Mouse (Mus musculus) adrenal gland, adult 8-10 months (tissue): Measurements from ENCODE around the gene Tbc1d2. TPM values are rescaled to one million over a fixed set of nuclear protein-coding genes. Genes with fewer than 3 reads are reported as not detected.
"Not testable (repeated sequence)": the region's sequence is repeated elsewhere in the genome, so short reads cannot be mapped to it uniquely, and the experiment has no call there.

Experiments used
- DNase-seq: peaks from one replicate; pipeline ENCODE4 v3.0.0; 2022
- total RNA-seq, 4 experiments: library from RNA; stranded (reverse); gene quantifications; 2 replicates each; pipeline ENCODE4 v1.2.4; 2022

The Tbc1d2 gene
- total RNA-seq, 4 experiments from 2014 or later, result 2.6 to 10.5 (median 7.0) TPM

DNA sequence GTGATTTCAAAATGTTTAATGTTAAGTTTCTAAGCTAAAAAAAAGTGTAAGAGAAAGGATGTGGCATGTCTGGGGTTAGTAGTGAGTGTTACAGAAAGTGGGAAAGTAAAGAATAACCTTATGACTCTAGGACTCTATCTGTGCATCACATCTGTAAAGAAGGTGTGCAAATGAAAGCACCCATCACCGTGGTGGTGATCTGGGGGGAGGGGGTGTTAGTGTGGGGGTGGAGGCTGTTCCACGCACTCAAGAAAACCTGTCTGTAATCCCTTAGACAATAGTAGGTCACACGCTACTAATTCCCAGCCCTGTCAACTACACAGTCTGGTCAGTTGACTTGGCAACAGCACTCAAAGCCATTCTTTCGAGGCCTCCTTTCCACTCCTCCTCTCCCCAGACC lies 8.7 kb downstream of the Tbc1d2 start:
- no peak for DNase-seq

DNA sequence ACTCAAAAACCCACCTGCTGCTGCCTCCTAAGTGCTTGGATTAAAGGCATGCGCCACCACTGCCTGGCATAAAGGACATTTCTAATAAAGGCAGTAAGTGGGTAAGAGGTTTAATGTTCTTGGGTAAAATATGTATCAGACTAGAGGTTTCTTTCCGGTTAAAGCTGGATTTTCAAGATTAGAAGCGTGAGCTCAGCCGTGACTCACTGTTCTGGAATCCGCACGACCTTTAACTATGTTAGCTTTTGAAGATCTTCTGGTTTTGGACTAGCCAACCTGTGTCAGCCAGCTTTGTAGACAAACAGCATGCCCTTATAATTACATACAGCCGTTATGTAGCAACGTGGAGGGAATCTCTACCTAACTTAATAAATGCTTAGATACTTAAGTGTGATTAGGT lies 10.1 kb downstream of the Tbc1d2 start:
- DNase-seq, result peak; percentile 54

DNA sequence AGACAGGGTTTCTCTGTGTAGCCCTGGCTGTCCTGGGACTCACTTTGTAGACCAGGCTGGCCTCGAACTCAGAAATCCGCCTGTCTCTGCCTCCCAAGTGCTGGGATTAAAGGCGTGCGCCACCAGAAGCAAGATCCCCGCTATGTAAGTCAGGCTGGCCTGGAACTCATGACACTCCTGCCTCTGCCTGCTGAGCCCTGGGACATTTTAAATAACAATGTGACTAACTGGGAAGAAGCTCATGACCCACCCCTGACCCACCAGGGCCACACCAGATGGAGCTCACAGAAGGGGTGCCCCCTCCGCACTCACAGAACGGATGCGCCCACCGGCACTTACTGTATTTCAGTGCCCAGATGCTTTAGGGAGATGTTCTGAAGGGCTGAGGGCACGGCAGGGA lies 12.8 kb downstream of the Tbc1d2 start:
- DNase-seq, result not testable (repeated sequence)

DNA sequence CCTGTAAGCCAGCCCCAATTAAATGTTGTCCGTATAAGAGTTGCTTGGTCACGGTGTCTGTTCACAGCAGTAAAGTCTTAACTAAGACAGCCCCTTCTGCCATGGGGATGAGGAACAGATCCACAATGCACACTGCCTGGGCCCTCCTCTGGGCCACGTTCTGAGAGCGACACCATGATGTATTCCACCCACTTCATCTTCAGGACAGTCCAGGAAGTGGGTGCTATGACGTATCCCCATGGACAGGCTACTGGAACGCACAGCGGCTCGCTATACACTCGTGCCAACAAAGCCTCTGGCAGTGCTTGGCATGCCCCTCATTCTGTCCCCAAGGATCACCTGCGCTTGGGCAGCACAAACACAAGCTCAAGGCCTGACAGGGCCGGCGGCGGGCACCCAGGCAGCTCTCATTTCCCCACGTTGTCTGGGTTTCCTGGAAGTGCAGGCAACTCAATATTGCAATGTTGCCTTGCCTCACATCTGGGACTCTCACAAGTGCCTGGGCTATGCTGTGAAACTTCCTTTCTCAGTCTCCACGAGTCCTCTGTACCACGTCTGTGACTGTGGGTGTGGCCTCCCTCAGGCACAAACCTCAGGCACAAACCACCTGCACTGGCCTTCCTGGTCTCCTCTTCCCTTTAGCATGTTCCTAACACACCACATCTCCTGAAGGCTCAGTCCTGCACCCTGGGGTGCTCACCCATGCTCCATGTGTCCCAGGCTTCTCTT lies 14.1 kb downstream of the Tbc1d2 start:
- no peak for DNase-seq

DNA sequence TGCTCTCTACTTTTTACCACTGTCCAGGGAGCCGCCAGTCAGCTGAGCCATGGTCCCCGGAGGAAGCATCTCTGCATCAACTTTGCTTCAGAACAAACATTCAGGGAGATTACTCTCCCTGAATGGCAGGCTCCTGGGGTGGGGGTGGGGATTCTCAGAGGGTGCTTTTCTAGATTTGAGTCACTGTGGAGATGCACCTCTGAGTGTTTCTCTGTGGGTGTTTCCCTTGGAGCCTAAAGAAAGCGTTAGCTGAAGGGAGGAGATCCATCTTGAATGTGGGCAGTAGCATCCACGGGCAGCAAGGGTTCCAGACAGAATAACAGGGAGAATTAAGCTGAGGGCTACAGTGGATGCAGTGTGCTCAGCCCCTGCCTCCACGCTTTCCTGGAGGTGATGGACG lies 15.1 kb downstream of the Tbc1d2 start:
- no peak for DNase-seq

DNA sequence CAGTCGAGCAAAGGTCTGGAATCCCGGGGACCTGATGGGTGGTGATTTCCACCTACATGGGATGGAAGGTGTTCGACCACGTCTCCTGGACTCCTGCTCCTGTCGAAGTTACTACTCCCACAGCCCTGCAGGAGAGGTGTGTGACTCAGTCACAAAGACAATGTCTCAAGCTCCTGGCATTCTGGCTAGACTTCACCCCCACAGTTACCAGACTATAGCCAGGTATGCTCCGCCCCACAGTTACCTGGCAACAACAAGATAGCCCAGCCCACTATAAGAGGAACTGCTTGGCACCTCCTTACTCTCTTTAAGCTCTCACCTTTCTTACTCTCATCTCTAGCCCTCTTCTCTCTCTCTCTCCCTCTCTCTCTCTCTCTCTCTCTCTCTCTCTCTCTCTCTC lies 16.4 kb downstream of the Tbc1d2 start:
- DNase-seq, result not testable (repeated sequence)

DNA sequence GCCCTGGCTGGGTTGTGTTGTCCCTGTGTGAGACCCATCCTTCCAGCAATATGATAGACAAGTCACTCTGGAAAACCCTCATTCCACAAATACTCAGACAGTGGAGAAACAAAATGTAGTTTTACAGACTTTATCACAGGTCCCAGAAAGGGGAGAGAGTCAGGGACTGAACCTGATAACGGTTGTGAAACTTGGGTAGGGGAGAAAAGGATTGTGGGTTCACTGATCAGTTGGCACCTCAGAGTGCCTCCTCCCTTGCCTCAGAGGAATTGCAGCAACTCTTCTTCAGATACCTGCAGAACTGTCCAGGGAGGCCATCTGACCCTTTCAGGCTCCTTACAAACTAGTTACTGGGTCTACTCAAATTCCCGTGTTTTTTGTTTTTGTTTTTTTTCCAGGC lies 17.5 kb downstream of the Tbc1d2 start:
- no peak for DNase-seq

DNA sequence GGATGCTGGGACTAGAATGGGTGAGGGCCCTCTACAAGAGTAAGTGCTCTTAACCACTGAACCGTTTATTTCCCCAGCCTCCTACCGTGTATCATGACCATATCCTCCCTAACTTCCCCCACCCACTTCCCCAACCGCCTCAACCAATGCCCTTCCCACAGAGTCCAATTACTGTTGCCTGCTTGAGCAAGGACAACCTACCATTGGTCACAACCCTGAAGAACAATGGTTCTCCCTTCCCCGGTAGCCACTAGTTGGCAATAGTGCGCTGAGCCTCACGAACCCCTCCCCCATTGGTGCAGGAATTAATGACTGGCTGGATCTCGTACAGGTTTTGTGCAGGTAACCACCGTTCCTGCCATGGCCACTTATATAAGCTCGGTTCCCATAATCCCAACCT lies 19.6 kb downstream of the Tbc1d2 start:
- DNase-seq, result no peak

DNA sequence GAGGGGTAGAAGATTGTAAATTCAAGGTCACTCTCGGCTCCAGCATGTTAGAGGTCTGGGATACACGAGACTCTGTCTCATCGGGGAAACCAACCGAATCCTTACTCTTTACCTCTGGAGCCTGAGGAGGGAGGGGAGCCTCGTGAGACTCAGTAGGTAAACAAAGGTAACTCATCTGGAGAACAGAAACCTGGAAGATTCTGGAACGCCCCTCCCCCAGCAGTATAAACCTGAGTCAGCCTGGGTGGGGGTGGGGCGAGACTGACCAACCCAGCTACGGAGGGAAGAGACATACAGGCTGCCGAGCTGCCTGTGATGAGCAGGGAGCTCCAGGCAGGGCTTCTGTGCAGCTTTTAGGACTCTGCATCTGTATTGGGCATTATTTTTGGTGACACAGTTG lies 21.1 kb downstream of the Tbc1d2 start:
- no peak for DNase-seq

DNA sequence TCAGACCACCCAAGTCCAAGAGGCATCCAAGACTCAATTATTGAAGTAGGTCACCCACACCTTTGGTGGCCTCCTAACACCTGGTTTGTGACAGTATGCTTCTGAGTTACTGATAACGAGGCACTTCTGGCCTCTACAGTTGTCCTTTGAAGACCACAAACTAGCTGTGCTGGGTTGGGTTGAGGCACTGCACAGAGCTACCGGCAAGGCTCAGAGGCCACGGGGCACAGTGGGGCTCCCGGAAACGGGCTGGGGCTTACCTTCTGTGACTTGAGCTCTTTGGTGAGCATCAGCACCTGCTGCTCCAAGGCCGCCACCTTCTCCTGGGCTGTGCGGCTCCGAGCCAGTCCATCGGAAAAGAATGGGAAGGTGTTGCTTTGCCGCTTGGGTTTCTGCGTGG lies 21.9 kb downstream of the Tbc1d2 start:
- no peak for DNase-seq

DNA sequence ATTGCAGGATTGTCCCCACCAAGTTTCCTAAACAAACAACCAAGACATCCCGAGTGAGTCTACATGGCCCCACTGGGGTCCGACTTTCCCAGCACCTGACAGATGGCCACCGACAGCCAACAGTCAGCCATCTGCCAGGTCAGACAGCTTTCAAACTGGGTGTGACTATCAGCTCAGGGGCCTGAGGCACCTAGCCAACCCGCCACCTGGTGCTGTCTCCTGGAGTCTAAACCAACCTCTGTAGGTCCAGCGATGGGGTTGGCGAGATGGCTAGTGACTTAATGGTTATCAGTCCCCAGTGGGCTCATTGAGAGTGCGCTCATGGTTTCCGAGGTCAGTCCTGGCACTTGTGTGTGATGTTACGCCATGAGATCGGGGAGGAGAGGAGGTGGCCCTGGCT lies 24.9 kb downstream of the Tbc1d2 start:
- no peak for DNase-seq

DNA sequence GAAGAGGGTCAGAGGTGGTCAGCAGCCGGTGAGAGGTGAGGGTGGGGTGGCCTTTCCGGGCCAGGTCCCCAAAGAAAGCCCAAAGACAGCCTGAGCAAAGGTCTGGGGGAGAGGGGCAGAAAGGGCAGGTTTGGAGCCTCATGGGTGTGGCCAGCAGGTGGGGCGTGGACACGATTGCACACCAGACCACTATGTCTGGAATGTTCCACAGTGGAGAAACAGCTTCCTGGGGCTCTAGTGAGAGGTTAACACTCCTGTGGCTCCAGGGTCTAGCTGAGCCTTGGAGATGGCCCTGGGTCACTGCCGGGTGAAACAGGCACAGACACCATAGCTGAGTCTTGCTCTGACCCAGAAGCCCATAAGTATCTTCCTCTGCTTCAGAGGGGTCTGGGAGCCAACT lies 27.0 kb downstream of the Tbc1d2 start:
- no peak for DNase-seq

DNA sequence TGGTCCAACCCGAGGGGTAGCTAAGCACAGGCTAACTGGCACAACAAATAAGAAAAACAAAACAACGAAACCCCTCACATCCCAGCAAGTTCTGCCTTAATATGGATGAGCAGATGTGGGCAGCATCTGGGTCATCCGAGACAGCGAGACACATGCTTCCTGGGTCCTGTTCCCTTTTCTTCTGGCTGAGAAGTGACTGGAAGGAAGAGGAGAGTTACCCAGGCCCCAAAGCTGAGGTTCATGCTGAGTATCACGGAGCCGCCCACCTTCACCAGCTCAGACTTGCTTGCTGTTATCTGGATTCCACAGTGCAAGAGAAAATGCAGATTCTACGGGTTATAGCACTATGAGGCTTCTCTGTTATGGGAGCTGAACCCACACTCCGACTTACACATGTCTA lies 29.1 kb downstream of the Tbc1d2 start:
- DNase-seq, result no peak

DNA sequence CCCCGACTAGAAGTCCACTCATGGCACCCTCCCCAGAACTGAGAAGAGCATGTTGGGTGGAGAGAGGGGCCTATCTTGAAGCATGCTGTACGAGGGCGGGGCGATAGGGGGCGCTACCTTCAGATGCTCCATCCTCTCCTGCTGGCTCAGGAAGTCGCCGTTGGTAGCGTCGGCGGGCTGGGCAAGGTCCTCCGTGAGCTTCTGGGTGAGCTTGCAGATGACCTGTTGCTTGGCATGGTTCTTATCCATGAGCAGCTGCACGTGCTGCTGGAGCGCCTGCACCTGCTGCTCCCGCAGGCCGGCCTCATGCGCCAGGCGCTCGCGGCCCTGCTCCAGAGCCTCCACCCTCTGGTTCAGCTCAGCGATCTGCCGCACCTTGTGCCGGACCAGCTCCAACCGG lies 29.7 kb downstream of the Tbc1d2 start:
- no peak for DNase-seq

DNA sequence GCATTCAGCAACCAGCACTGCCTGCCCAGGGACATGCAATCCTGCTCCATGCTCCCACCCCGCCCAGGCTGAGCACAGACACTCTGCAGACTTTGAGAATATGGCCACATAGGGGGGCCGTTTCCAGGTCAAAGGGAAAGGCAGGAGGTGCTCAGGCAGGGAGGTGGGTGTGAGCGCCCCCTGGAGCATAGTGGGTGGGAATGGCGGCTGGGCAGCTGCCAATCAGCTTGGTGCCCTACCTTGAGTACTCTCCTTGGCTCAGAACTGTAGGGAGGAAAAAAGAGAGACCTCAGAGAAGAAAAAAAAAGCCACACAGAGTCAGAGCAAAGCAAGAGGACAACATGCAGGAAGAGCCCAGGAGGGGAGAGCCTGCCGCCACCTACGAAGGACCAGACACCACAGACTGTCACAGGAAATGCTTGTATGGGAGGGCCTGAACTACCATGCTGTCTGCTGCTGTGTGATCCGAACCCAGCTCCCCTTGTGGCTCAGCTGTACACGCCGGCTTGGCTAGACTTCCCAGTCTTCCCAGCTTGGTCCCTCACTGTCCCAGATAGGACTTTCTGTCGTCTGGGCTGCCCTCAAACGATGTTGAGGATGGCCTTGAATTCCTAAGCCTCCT lies 31.7 kb downstream of the Tbc1d2 start:
- DNase-seq, result no peak

DNA sequence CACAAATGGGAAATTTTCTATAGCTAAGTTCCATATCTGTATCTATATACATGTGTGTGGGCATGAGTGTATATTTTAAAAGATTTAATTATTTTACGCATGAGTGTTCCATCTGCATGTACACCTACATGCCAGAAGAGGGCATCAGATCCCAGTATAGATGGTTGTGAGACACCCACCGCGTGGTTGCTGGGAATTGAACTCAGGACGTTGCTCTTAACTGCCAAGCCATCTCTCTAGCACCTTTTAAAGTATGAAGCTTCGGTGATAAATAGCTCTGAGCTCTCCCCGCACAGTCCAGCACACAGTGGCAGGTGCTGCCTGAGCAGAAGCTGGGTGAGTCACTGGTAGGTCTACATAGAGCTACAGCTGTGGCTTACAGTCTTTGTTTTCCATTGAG lies 32.6 kb downstream of the Tbc1d2 start:
- no peak for DNase-seq

DNA sequence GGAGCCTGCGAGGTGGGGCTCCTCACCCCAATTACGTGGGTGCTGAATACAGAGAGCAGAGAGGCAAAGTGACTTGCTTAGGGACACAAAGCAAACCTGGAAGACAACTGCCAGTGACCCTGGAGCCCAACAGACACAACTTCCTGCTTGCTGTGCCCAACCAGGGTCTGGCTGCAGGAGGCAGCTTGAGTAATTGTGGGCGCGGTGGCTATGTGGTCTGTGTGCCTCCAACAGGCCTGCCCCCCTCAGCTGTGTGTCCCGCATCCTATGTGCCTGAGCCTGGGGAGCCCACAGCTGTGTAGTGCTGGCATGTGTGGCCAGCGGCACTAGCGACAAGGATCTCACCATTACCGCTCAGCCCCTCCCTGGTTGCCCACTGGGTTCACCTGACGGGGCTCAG lies 35.4 kb downstream of the Tbc1d2 start:
- no peak for DNase-seq

DNA sequence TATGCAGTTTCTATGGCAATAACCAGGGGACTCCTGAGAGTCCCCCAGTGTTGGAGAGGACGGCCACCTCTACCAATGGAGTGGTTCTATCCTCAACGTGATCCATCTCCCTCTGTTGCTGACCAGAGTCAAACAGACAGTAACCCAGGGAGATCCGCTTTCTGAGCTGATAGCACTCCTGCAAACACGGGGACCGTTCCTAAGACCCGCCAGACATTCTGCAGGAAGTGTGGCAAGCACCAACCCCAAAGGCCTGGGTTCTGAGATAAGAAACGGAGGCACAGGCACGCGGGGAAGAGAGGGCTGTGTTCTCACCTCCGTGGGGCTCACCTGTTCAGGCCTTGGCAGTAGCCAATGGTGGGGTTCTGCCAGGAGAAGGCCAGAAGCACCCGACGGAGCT lies 36.4 kb downstream of the Tbc1d2 start:
- no peak for DNase-seq

DNA sequence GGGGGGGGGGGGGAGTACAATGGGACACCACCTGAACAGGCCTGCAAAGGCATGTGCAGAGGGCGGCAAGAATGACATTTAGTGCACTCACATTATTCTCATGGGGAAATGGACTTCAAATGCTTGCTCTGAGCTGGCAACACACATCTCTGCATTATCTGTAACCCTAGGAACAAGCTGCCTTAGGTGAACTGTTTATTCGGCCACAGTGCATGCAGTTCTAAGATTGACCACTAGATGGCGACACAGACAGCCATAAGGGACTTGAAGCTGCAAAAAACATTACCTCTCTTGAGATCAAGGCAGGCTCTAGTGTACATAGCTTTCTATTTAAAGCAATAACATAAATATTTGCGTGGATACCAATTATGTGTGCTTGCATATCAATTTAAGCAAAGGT lies 38.8 kb downstream of the Tbc1d2 start:
- peak; percentile 69 for DNase-seq

DNA sequence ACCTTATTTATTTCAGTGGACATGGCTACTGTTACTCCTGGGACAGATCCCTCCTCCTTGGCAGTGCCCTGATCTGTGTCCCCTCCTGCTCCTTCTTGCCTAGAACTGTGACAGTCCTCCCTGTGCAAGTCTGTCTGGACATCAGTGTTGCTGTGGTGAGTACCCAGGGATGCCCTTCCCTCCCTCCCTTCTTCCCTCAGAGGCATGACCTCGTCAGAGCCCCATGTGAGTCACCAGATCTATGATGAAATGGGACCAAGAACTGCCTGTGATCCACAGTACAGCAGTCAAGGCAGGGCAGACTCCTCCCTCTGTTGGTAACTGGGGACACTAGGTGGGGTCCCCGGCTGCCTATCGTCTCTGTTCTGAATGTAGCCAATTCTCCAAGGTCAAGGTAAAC lies 42.4 kb downstream of the Tbc1d2 start:
- DNase-seq, result peak; percentile 58

DNA sequence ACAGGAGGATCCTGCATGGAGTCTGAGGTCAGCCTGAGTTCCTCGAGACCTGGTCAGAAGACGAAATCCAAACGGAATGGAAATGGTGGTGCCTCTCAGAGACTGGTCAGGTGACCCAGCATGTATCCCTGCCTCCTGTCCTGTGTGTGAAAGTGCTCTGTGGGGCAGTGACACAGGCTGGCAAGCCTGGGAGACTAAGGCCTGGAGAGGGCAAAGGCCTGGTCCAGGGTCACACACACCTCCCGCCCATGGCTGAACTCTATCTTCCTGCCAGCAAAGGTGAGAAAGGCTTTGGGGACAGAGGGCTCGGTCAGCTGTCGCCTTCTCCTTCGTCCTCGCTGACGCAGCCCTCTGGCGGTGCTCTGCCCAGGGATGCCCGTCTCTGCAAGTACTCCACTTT lies 44.6 kb downstream of the Tbc1d2 start:
- DNase-seq, result no peak

DNA sequence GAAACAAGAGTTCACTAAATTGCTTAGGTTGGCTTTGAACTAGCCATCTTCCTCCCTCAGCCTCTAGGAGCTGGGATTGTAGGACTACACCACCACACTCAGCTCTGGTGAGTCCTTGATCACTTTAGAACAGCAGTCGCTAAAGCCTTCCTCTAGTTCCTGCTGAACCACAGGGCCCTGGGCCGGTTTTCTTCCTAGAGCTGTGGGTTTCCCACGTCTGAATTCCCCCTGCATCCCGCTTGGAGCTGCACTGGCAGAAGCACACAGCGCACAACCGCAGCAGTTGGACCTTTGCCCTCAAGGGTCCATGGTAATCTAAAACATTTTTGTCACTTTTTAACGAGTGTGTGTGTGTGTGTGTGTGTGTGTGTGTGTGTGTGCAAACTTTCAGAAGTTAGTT lies 47.3 kb downstream of the Tbc1d2 start:
- DNase-seq, result no peak

DNA sequence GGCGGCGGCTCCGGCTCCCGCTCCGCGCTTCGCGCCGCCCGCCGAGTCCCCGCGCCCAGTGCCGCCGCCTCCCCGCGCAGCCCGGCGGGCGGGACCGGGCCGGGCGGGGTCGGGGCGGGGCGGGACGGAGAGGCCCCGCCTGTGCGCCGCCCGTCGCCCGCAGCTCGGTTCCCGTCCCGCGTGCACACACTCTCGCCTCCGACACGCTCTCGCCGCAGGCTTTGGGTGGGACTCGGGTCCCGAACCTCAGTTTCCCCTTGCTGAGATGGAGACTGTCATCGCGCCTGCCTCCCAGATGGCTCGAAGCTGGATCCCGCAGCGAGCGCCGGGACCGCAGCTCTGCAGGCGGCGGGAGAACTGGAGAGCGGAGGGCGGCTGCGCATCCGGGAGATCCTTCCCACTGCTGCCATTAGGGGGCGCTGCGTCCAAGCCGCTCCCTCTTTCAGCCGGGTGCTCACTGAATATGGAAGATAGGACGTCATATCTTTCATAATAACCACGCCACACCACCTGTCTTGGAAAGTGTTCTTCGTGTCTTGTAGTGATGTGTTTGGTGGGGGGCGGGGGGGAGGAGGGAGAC lies 48.1 kb downstream of the Tbc1d2 start, which contains the start of gene Coro2a:
Gene Coro2a, minus strand, starts transcription at position 359 of the 580 bp plus-strand sequence.
- DNase-seq, result peak; percentile 70

DNA sequence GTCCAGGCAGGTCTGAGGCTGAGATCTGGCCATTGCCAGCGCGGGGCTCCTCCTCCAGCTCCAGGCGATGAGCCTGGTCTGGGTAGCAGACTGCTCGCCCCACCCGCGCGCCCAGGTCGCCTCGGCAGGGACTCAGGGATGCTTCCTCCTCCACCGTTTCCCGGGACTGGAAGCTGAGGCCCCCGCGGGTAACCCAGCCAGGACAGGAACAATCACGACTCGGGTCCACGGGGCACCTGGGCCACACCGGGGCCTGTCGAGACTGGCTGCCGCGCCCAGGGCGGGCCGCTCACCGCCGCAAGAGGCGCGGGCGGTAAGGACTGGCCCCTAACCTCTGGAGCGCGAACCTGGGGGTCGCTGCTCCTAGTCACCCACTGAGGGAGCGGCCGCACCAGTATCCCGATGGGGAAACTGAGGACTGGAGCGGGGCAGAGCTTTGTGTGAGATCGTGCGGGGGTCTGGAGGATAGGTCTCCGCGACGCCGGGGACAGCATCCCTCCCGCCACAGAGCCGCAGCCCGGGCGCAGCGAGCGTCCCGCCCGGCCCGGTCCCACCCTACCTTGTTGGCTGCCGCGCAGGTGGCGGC lies 48.7 kb downstream of the Tbc1d2 start:
- no peak for DNase-seq
